Mouse (Mus musculus): ENCODE measurements around the gene Usp53. TPM values are rescaled to one million over a fixed set of nuclear protein-coding genes. Genes with fewer than 3 reads are reported as not detected.

Usp53 gene
- total RNA-seq, 2 experiments from 2014 or later, result 27.3 to 29.1 TPM

DNA sequence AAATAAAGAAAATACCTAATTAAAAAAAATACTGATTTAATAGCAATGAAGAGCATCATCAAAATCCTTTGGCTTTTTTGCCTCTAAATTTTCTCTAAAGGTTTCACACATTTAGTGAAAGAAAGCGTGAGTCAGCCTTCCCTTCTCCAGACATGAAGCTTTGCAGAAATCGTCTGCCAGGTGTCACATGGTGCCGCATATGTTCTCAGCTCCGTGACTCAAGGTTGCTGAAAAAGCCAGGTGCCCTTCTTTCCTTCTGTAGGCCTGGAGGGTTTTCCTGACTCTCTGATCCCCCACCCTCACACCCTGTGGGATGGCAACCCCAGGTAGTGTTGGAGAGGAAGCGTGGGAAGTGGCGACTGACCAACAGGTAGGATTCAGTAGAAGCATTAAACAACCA is 54.6 kb downstream of the Usp53 start:
- no peak for TF ChIP-seq CTCF (conservative IDR thresholded peaks at IDR 0.05)

DNA sequence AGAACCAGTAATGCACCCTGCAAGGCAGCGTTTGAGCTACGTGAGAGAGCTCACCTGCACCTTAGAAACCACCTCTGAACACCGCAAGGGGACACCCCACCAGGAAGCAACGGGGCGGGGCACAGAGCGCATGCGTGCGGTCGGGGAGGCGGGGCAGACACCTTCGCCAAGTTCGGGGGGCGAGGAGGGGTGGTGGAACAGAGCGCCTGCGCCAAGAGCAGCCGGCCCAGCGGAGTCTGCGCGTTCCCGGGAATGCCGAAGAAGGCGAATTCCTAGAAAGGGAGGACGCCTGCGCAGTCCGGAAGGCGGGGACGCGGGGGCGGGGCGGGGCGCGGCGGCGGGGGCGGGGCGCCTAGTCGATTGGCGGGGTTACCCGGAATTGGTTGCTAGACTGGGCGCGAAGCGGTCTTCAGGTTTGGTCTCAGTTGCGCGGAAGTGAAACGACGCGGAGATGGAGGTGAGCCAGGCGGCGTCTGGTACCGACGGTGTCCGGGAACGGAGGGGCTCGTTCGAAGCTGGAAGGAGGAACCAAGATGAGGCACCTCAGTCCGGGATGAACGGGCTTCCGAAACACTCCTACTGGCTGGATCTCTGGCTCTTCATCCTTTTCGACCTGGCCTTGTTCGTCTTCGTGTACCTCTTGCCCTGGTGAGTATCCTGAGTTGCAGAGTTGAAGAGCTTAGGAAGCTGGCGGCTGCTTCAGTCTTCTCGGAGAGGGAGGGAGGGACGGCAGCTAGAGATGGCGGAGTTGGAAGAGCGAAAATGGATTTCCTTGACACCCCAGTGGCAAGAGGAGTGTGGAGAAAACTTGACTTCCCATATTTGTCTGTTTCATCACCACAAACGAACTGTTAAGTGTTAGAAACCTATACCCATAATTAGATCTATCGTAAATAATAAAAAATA is 60.0 kb downstream of the Usp53 start, which contains the start of gene 1810037I17Rik:
TSS of gene 1810037I17Rik (plus strand) at position 195 of the 906 bp plus-strand sequence.
- TF ChIP-seq CTCF (conservative IDR thresholded peaks at IDR 0.05), result peak; percentile 56
- peak; percentile 97 for DNase-seq (ENCODE audit: low spot score in 2 of 2)
- Histone ChIP-seq H3K27ac (peak within 1 kb of the TSS; percentile 81), H3K4me3 (peak within 1 kb of the TSS; percentile 81)

More for the DNA sequence above, 54.6 kb downstream of the Usp53 start:
- peak in 1 of 2 experiments; percentile 53 for DNase-seq (ENCODE audit: low spot score in 2 of 2)
- Histone ChIP-seq H3K4me3 (no peak overlapping the region), H3K27ac (no peak overlapping the region)

GRCm38 (mm10) chr3:122923147-122923546 is 61.2 kb downstream of the Usp53 start:
- Histone ChIP-seq H3K27ac (no peak overlapping the region), H3K4me3 (no peak overlapping the region)
- TF ChIP-seq CTCF (conservative IDR thresholded peaks at IDR 0.05), result no peak
- no peak for DNase-seq (ENCODE audit: low spot score in 2 of 2)

DNA sequence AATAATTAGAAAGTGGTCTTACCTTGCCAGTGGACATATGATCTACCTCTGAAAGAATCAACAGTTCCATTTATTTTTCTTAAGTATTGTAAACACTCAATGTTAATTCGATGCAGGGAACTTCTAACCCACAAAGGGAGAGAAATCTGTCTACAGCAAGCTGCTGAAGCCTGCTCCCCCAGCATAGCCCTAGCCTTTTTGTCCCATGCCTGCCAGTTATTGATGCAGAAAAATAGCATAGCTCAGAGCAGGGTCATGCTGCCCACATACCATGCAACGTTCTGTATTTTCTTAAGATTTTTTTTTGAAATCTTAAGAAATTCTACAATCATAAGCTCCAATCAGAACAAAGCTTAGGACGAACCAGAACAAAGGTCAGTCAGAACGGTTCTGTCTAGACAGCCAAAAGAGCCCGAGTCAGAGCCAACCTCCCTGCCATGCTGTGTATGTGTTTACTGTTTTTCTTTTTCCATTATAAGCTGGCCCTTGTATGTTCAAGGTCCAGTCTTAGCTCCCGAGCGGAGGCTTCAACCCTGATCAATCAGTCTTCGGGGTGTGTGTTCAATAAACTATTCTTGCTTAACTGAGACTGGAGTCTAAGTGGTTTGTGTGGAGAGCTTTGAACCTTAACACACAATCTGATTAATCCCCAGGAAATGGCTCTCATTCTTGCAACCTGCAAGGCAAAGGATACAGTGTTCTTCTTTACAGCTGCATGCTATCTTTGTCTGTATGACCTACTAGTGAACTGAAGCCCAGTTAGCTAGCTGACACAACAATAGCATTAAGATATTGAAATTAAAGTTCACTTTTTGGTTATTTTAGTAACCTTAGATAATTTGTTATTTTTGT is 62.4 kb downstream of the Usp53 start:
- no peak for DNase-seq (ENCODE audit: low spot score in 2 of 2)
- H3K4me3 ChIP-seq, result no peak overlapping the region
- H3K27ac ChIP-seq, result no peak overlapping the region
- no peak for TF ChIP-seq CTCF (conservative IDR thresholded peaks at IDR 0.05)

DNA sequence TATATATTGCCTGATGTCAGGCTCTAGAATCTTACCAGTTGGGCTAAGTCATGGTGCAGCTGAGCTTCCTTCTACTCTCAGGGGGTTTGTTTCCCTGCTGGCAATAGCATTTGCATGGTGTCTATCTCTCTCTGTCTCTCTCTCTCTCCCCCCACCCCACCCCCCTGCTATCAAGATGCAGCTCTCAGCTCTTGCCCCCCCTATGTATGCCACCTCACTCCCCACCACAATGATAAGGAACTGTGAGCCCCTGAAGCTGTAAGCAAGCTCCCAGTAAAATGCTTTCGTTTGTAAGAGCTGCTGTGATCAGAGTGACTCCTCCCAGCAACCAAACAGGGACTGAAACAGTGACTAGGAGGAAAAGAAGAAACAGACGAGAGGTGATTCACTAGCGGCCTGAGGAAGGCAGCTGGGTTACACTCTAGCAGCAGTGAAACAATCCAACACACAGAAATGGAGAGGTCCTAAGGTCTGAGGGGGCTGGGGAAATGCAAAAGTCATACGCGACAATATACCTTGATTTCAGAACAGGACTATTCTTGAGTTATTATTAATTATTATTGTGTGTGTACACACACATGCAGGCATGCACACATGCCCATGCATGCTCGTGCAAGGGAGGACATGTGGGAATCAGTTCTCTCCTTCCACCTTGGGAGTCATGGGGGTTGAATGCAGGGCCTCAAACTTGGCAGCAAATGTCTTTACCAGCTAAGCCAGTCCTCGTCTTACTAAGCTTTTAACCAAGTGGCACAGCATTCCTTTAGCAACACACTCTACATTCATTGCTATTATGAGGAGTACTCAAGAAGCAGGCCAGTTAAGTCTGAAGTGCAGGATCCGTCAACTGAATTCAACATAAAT is 63.5 kb downstream of the Usp53 start:
- no peak for DNase-seq (ENCODE audit: low spot score in 2 of 2)
- TF ChIP-seq CTCF (conservative IDR thresholded peaks at IDR 0.05), result no peak
- Histone ChIP-seq H3K27ac (no peak overlapping the region), H3K4me3 (no peak overlapping the region)

GRCm38 (mm10) chr3:122919260-122919659 is 65.0 kb downstream of the Usp53 start, which contains the start of gene Gm10959:
Gene Gm10959 (minus strand): TSS chr3:122919360.
- Histone ChIP-seq H3K4me3 (no peak within 1 kb of the TSS), H3K27ac (no peak within 1 kb of the TSS)
- DNase-seq (ENCODE audit: low spot score in 2 of 2), result no peak
- TF ChIP-seq CTCF (conservative IDR thresholded peaks at IDR 0.05), result no peak

GRCm38 (mm10) chr3:122918672-122919071 is 65.6 kb downstream of the Usp53 start:
- no peak overlapping the region for H3K27ac ChIP-seq
- TF ChIP-seq CTCF (conservative IDR thresholded peaks at IDR 0.05), result no peak
- no peak for DNase-seq (ENCODE audit: low spot score in 2 of 2)
- H3K4me3 ChIP-seq, result no peak overlapping the region

DNA sequence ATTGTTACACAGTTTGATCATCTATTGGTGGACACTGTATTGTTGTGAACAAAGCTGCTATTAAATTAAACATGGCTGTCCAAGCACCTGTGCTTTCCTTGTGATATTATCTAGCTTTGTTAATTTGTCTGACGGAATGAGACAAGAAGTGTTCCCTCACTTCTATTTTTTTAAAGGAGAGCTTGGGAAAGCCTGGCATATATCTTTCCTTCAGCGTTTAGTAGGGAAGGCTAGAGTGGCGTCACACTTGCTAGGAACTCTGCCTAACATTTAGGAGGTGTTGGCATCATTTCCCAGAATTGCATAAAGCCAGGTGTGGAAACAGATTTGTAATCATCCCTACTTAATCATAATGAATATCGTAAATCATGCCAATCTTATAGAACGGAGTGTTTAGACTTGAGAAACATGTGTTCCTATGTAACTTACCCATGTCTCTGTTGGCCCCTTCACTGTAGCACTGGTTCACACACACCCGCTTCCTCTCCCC is 68.1 kb downstream of the Usp53 start:
- no peak overlapping the region for H3K4me3 ChIP-seq
- no peak for TF ChIP-seq CTCF (conservative IDR thresholded peaks at IDR 0.05)
- no peak for DNase-seq (ENCODE audit: low spot score in 2 of 2)
- H3K27ac ChIP-seq, result no peak overlapping the region

DNA sequence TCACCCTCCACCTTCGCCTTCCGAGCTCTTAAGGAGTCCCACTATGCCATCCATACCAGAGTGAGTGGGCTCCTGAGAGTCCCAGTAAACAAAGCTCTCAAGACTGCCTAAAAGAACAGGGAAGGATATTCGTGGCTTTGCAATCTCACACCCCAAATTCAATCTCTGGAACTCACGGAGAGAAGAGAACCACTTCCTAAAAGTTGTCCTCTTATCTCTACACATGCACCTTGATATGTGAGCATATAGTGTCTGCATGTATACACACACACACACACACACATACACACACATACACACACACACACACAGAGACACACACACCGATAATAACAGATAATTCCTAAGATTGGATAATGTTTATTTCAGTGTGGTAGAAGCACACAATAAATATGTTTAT is 68.8 kb downstream of the Usp53 start:
- no peak for TF ChIP-seq CTCF (conservative IDR thresholded peaks at IDR 0.05)
- H3K4me3 ChIP-seq, result no peak overlapping the region
- no peak for DNase-seq (ENCODE audit: low spot score in 2 of 2)

DNA sequence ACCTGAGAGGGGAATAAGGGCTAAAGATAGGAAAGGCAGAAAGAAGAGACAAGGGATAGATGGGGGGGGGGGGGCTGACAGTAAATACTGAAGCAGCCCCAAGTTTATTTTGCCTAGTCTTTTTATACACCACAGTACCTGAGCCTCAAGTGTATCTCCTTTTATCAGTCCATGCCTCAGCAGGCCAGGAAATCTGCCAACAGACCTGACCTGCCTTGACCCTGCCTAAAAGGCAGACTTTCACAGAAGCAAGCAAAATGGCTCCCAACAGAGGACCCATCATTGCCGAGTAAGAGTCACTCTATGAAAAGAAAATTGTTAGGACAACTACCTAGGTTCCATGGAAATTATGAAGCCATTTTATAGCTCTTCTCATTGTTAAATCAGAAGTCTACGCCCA is 76.5 kb downstream of the Usp53 start:
- Histone ChIP-seq H3K4me3 (no peak overlapping the region), H3K27ac (no peak overlapping the region)
- no peak for DNase-seq (ENCODE audit: low spot score in 2 of 2)
- no peak for TF ChIP-seq CTCF (conservative IDR thresholded peaks at IDR 0.05)

More for the DNA sequence above, 68.8 kb downstream of the Usp53 start:
- no peak overlapping the region for H3K27ac ChIP-seq

DNA sequence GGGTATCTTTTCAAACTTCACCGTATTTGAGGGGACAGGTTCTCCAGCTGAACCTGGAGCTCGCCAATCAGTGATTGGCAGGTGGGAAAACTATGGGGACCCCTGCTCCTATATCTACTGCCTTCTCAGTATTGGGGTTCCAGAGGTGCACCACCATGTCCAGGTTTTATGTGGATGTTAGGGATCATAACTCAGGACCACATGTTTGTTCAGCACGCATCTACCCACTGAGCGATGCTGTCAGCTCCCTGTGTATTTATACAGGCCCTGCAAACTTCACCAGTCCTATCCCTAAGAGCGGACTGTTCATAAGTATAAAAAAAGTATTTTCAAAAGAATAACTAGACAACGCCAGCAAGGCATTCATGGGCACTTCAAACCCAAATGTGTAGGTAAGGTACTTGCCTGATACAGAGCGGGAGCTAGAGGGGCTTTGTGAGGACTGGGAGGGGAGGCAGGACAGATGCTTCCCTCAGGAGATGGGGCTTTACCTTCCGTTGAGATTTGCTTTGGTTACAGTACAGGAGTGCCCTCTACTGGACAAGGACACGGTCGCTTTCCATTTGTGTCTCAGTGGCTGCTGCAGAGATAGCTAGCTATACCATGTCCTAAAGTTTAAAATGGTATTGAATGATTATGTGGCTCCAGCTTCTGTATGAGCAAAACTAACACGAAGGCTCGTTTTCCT is 80.4 kb downstream of the Usp53 start:
- peak; percentile 93 for TF ChIP-seq CTCF (conservative IDR thresholded peaks at IDR 0.05)

More for the DNA sequence above, 80.4 kb downstream of the Usp53 start:
- Histone ChIP-seq H3K27ac (no peak overlapping the region), H3K4me3 (no peak overlapping the region)
- DNase-seq (ENCODE audit: low spot score in 2 of 2), result peak; percentile 19 to 46

Data from layer of hippocampus, adult 2 months (tissue).